Mouse (Mus musculus) midbrain, embryonic 15.5 days (tissue): ENCODE results near the gene Nutf2. TPM values are rescaled to one million over a fixed set of nuclear protein-coding genes. Genes with fewer than 3 reads are reported as not detected.

Experiments
- ATAC-seq: fragments of 200-750 bp; cut with Nextera tagmentation; replicated peaks from 2 replicates; pipeline ENCODE4 v1.8.0; 2017; ENCODE audit warnings: moderate TSS enrichment
- H3K27ac ChIP-seq: fragments of 300-500 bp; sonication (generic); 2 replicates; pipeline ENCODE4 v1.5.1; 2015; ENCODE audit warnings: mild to moderate bottlenecking, inconsistent platforms
- H3K27me3 ChIP-seq: fragments of 300-500 bp; sonication (generic); replicated peaks from 2 replicates; pipeline ENCODE4 v1.6.1; 2015; ENCODE audit warnings: inconsistent platforms
- H3K36me3 ChIP-seq: fragments of 300-500 bp; sonication (generic); replicated peaks from 2 replicates; pipeline ENCODE4 v1.6.1; 2015; ENCODE audit warnings: inconsistent platforms
- H3K4me1 ChIP-seq: fragments of 300-500 bp; sonication (generic); 2 replicates; pipeline ENCODE4 v1.6.1; 2015; ENCODE audit warnings: inconsistent platforms
- H3K4me2 ChIP-seq: fragments of 300-500 bp; sonication (generic); 2 replicates; pipeline ENCODE4 v1.6.1; 2015; ENCODE audit warnings: inconsistent platforms, mild to moderate bottlenecking, moderate library complexity
- H3K4me3 ChIP-seq: fragments of 300-500 bp; sonication (generic); 2 replicates; pipeline ENCODE4 v1.5.1; 2015; ENCODE audit warnings: mild to moderate bottlenecking, inconsistent platforms
- H3K9ac ChIP-seq: fragments of 300-500 bp; sonication (generic); 2 replicates; pipeline ENCODE4 v1.6.1; 2015; ENCODE audit warnings: mild to moderate bottlenecking, inconsistent platforms
- H3K9me3 ChIP-seq: fragments of 300-500 bp; sonication (generic); 2 replicates; pipeline ENCODE4 v1.6.1; 2016; ENCODE audit warnings: inconsistent platforms
- WGBS: fragments of 180-500 bp; shearing (Covaris S2); methylation state at CpG from one replicate; pipeline ENCODE4 v1.1.7; 2015; ENCODE audit warnings: mixed read lengths; 5-methylcytosine and 5-hydroxymethylcytosine counted together
- polyA plus RNA-seq: library from polyadenylated mRNA; unstranded; fragments of >200 nt; fragmentation: Nextera tagmentation; extraction: Ambion mirVana; gene quantifications from 2 replicates; pipeline ENCODE4 v1.2.1, GENCODE M21; 2015

Nutf2 gene
- polyA plus RNA-seq, 1 experiment from 2014 or later: 148 TPM

DNA sequence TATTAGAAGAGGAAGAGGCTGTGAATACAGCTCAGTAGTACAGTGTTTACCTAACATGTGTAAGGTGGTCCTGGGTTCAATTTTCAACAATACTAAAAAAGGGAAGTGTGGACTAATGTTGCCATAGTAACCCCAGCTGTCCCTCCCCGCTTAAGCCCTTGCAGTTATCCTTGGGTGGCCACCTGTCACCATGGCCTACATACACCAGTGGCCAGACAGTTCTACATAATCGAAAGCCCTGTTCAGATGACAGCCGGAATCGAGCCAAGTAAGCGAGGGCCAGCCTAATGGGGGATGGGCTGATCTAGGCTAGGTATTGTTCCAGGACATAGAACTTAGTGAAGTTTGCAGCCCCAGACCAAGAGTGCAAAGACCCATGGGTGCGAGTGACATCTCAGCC is 23.4 kb upstream of the Nutf2 start:
- Histone ChIP-seq H3K27ac (no peak overlapping the region), H3K4me3 (no peak overlapping the region), H3K4me1 (no peaks in the 10 kb centered on the region), H3K27me3 (no peaks in the 10 kb centered on the region), H3K36me3 (no peaks in the 10 kb centered on the region), H3K9ac (no peak overlapping the region), H3K4me2 (no peak overlapping the region), H3K9me3 (no peaks in the 10 kb centered on the region)
- 77% methylated on average over 6 of the region's 6 CpGs for WGBS
- no peak for ATAC-seq

DNA sequence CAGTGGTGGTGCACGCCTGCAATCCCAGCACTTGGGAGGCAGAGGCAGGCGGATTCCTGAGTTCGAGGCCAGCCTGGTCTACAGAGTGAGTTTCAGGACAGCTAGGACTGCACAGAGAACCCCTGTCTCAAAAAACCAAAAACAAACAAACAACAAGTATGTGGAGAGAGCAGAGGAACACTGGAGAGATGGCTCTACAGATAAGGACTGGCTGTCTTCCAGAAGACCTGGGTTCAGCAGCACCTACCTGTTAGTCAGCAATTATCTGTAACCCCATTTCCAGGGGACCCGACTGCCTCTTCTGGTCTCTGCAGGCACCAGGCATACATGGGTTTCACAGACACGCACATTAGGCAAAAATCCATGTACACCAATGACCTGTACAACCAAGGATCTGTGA is 21.2 kb upstream of the Nutf2 start:
- WGBS: 90% methylated on average over 5 of the region's 5 CpGs
- no peaks in the 10 kb centered on the region for H3K27me3 ChIP-seq
- peaks cover 8% of the 10 kb centered on the region for H3K36me3 ChIP-seq
- H3K4me3 ChIP-seq: no peak overlapping the region
- no peaks in the 10 kb centered on the region for H3K9me3 ChIP-seq
- no peak overlapping the region for H3K4me2 ChIP-seq
- H3K4me1 ChIP-seq: no peaks in the 10 kb centered on the region
- no peak overlapping the region for H3K27ac ChIP-seq
- no peak overlapping the region for H3K9ac ChIP-seq
- no peak for ATAC-seq

DNA sequence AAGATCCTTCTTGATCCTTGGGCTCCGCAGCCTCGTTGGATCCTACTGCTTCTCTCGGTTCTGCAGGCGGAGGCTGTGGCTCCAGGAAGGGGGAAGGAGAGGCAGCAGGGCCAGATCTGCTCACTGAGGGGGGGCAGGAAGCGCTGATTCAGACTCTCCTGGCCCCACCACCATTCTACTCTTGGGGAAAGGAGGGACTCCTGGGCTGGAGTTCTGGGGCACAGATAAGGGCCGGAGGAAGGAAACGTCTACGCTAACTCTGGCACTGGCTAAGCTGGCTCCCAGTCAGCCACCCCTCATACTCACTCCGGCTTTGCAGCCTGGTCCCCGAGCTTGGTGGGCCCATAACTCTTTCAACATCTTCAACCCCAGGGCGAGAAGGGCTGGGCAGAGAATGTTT is 13.7 kb upstream of the Nutf2 start:
- H3K27me3 ChIP-seq: no peaks in the 10 kb centered on the region
- no peak overlapping the region for H3K27ac ChIP-seq
- no peaks in the 10 kb centered on the region for H3K9me3 ChIP-seq
- ATAC-seq: no peak
- 93% methylated on average over 11 of the region's 11 CpGs for WGBS
- H3K4me3 ChIP-seq: no peak overlapping the region
- no peak overlapping the region for H3K9ac ChIP-seq
- H3K4me2 ChIP-seq: no peak overlapping the region
- H3K36me3 ChIP-seq: peaks cover 43% of the 10 kb centered on the region
- peaks cover 7% of the 10 kb centered on the region for H3K4me1 ChIP-seq

DNA sequence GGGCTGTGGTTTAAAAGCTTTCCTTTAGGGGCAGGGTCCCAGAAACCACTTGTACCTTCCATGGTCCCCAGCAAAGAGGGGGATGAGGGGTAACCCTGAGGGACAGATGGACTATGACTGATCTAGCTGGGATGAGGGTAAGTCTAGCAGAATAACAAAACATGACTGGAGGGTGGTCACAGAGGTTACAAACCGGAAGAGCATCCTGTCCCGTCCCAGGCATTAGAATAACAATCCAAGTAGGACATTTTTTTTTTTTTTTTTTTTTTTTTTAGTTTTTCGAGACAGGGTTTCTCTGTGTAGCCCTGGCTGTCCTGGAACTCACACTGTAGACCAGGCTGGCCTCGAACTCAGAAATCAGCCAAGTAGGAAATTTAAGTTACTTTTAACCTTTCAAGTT is 10.4 kb upstream of the Nutf2 start:
- Histone ChIP-seq H3K4me3 (no peak overlapping the region), H3K9me3 (no peaks in the 10 kb centered on the region), H3K4me2 (no peak overlapping the region), H3K27me3 (no peaks in the 10 kb centered on the region), H3K4me1 (peaks cover 10% of the 10 kb centered on the region), H3K9ac (no peak overlapping the region), H3K27ac (no peak overlapping the region), H3K36me3 (peaks cover 27% of the 10 kb centered on the region)
- whole genome bisulfite sequencing: 83% methylated on average over 4 of the region's 4 CpGs
- ATAC-seq: no peak

DNA sequence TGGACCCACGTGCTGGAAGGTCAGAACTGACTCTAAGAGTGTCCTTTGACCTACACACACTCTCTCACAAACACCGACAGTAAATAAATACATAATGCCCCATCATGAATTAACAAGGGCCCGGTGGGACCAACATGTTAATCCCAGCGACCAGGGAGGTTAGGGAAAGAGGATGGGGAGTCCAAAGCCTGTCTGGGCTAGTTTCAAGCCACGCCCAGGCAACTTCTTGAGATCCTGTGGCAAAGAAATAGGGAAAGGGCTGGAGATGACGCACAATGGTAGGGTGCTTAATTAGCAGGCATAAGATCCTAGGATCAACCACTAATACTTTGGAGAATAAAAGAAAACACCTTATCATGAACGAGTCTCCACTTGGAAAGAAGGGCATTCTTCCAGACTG is 9.8 kb upstream of the Nutf2 start:
- Histone ChIP-seq H3K27me3 (no peaks in the 10 kb centered on the region), H3K4me3 (peak overlapping the region; percentile 18; the same call in 1 of the 2 replicates)

DNA sequence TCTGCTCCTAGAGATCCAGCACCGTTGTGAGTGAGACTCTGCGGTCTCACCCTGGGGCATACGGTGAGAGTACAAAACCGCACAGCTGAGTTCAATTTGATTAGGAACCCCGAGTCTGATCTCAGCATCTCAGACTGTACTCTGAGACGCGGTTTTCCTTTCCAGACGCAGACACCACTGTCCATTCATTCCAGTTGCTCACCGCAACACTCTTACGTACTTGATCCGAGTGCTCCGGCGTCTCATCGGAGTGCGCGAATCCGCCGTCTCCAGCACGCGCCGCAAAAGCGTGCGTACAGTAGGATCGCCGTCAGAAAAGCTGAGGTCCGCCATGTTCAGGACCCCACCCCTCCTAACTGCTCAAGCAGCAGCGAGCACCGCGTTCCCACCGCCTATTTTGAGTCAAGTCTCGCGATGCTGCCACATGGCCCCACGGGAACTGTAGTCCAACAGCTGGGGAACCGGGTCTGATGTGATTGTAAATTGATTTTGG is 8.7 kb upstream of the Nutf2 start:
- H3K4me3 ChIP-seq: peak overlapping the region; percentile 70
- H3K4me1 ChIP-seq: peaks cover 22% of the 10 kb centered on the region
- ATAC-seq: peak; percentile 82
- H3K4me2 ChIP-seq: peak overlapping the region; percentile 76
- peak overlapping the region; percentile 84 for H3K27ac ChIP-seq
- H3K27me3 ChIP-seq: no peaks in the 10 kb centered on the region
- peak overlapping the region; percentile 66 for H3K9ac ChIP-seq
- WGBS: under 1% methylated on average over 34 of the region's 34 CpGs
- no peaks in the 10 kb centered on the region for H3K9me3 ChIP-seq
- H3K36me3 ChIP-seq: peaks cover 16% of the 10 kb centered on the region

More for the DNA sequence above, 9.8 kb upstream of the Nutf2 start:
- Histone ChIP-seq H3K27ac (no peak overlapping the region), H3K4me2 (peak overlapping the region; percentile 37), H3K9me3 (no peaks in the 10 kb centered on the region), H3K9ac (no peak overlapping the region), H3K4me1 (peaks cover 11% of the 10 kb centered on the region), H3K36me3 (peaks cover 23% of the 10 kb centered on the region)
- no peak for ATAC-seq
- WGBS: 72% methylated on average over 7 of the region's 7 CpGs

DNA sequence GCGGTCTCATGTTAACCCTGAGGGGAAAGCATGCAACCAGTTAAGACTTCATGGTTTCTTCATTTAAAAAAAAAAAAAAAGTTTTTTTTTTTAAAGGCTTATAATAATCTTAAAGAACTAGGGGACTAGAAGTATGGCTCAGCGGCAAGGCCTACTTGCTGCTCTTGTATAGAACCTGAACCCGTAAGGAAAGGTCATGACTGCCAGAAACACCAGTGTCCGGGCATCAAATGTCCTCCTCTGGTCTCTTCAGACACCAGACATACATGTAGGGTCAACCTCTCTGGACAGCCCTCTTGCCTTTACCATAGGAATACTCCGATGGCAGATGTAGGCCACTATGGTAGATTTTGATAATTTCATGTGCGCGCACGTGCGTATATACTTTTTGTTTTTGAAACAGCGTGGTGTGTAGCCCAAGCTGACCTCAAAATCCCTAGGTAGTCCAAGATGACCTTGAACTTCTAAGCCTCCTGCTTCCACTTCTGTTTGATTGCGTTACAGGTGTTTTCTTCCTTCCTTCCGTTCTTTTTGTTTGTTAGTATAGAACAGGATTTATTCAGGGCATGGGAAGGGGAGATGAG is 8.1 kb upstream of the Nutf2 start:
- peak overlapping the region; percentile 70 for H3K4me3 ChIP-seq
- H3K4me1 ChIP-seq: peaks cover 27% of the 10 kb centered on the region
- H3K27ac ChIP-seq: 0 out of 2 replicates have a peak overlapping the region, but pooled peaks have one; percentile 84
- no peak overlapping the region for H3K9ac ChIP-seq
- 80% methylated on average over 12 of the region's 12 CpGs for WGBS
- H3K27me3 ChIP-seq: no peaks in the 10 kb centered on the region
- ATAC-seq: no peak
- H3K36me3 ChIP-seq: peaks cover 10% of the 10 kb centered on the region
- peak overlapping the region; percentile 76; the same call in 1 of the 2 replicates for H3K4me2 ChIP-seq
- no peaks in the 10 kb centered on the region for H3K9me3 ChIP-seq

DNA sequence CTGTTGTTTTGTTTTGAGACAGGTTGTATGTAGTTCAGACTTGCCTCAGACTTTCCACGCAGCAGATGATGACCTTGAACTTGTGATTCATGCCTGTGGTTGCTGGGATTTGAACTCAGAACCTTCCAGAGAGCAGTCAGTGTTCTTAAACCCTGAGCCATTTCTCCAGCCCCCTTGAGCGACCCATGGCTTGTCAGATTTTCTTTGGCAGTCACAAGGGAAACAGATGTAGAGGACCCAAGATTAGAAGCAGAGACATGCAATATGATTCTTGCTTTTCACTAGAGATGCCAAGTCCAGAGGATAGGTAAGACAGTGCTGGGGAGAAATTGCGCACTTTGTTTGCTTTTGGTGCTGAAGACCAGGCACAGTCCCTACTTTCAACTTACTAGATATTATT is 7.2 kb upstream of the Nutf2 start, which contains the start of gene Cenpt:
Gene Cenpt, minus strand, starts transcription at position 101 of the 400 bp plus-strand sequence.
- Histone ChIP-seq H3K4me2 (peak within 1 kb of the TSS; percentile 76; the same call in 1 of the 2 replicates), H3K27me3 (no peaks in the 10 kb centered on the region), H3K4me1 (peaks cover 37% of the 10 kb centered on the region), H3K27ac (no peak within 1 kb of the TSS), H3K9ac (no peak within 1 kb of the TSS), H3K36me3 (peaks cover 6% of the 10 kb centered on the region; the same call in 1 of the 2 replicates), H3K4me3 (peak within 1 kb of the TSS; percentile 70), H3K9me3 (no peaks in the 10 kb centered on the region)
- no peak for ATAC-seq
- 96% methylated on average over 3 of the region's 3 CpGs for WGBS

DNA sequence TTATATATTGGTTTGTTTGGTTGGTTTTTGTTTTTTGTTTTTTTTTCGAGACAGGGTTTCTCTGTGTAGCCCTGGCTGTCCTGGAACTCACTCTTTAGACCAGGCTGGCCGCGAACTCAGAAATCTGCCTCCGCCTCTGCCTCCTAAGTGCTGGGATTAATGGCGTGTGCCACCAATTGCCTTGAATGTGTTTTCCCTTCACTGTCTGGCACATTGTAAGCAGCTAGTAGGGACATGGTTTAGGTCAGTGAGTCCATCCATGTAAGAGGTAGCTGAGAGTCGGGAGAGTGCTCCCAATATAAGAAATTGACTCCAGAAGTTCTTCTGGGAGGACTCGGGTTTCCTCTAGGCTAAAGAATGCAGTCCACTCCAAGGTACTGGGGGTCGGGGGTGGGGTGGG is 6.1 kb upstream of the Nutf2 start:
- Histone ChIP-seq H3K4me3 (peak overlapping the region; percentile 90), H3K36me3 (no peaks in the 10 kb centered on the region), H3K4me2 (peak overlapping the region; percentile 81), H3K27me3 (no peaks in the 10 kb centered on the region), H3K9ac (peak overlapping the region; percentile 21; the same call in 1 of the 2 replicates), H3K4me1 (peaks cover 47% of the 10 kb centered on the region), H3K27ac (peak overlapping the region; percentile 87; the same call in 1 of the 2 replicates), H3K9me3 (no peaks in the 10 kb centered on the region)
- 22% methylated on average over 8 of the region's 8 CpGs for WGBS
- no peak; the same call in 1 of the 2 replicates for ATAC-seq

DNA sequence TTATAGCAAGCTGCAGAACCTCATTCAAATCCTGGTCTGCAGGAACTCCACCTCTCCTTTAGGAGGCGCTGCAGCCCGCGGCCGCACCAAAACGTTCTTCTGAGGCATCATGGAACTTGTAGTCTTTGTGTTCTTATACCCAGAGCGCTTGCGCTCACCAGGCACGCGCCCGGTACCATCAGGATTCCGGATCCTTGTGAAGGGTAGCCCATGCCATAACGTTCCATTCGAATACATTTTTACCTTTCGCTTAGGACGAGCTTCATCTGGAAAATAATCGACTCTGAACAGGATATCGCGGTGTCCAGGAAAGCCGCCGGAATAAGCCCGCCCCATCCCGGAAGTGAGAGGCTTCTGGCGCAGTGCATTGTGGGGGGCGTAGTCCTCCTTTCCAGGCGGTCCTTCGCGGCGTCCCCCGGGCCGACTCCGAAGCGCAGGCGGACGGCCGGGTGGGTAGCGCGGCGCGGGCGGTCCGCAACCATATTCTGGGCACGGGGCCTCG is 5.6 kb upstream of the Nutf2 start, which contains the start of gene Thap11:
Gene Thap11, plus strand, starts transcription at position 418 of the 502 bp plus-strand sequence.
- H3K4me1 ChIP-seq: peaks cover 52% of the 10 kb centered on the region
- H3K9ac ChIP-seq: peak within 1 kb of the TSS; percentile 82
- no peaks in the 10 kb centered on the region for H3K9me3 ChIP-seq
- under 1% methylated on average over 43 of the region's 43 CpGs for WGBS
- H3K4me3 ChIP-seq: peak within 1 kb of the TSS; percentile 90
- peak; percentile 91 for ATAC-seq
- H3K27ac ChIP-seq: peak within 1 kb of the TSS; percentile 87
- no peaks in the 10 kb centered on the region for H3K36me3 ChIP-seq
- H3K4me2 ChIP-seq: peak within 1 kb of the TSS; percentile 81
- H3K27me3 ChIP-seq: no peaks in the 10 kb centered on the region

DNA sequence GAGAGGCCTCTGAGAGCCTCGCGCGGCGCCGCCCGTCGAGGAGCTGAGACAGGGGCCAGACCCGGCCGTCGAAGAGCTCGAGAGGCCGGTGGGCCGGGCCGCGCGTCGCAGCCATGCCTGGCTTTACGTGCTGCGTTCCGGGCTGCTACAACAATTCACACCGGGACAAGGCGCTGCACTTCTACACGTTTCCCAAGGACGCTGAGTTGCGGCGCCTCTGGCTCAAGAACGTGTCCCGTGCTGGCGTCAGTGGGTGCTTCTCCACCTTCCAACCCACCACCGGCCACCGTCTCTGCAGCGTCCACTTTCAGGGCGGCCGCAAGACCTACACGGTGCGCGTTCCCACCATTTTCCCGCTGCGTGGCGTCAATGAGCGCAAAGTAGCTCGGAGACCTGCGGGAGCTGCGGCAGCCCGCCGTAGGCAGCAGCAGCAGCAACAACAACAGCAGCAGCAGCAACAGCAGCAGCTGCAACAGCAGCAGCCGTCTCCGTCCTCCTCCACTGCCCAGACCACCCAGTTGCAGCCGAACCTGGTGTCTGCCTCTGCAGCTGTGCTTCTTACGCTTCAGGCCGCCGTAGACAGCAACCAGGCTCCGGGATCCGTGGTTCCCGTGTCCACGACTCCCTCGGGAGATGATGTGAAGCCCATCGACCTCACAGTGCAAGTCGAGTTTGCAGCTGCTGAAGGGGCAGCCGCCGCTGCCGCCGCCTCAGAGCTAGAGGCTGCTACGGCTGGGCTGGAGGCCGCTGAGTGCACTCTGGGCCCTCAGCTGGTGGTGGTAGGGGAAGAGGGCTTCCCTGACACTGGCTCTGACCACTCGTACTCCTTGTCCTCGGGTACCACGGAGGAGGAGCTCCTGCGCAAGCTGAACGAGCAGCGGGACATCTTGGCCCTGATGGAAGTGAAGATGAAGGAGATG is 4.9 kb upstream of the Nutf2 start:
- peaks cover 53% of the 10 kb centered on the region for H3K4me1 ChIP-seq
- peak overlapping the region; percentile 90 for H3K4me3 ChIP-seq
- under 1% methylated on average over 71 of the region's 71 CpGs for WGBS
- no peak; the same call in 1 of the 2 replicates for ATAC-seq
- H3K4me2 ChIP-seq: peak overlapping the region; percentile 81
- peak overlapping the region; percentile 82 for H3K9ac ChIP-seq
- no peaks in the 10 kb centered on the region for H3K36me3 ChIP-seq
- H3K27me3 ChIP-seq: no peaks in the 10 kb centered on the region
- no peaks in the 10 kb centered on the region for H3K9me3 ChIP-seq
- peak overlapping the region; percentile 87 for H3K27ac ChIP-seq
